Mouse (Mus musculus) testis, postnatal 10 days (tissue): ENCODE results near the gene Nutf2.
A peak's percentile ranks its signal among the peaks of the same experiment; 100 is the strongest.

ENCODE experiments used
- DNase-seq: peaks from one replicate; pipeline ENCODE4 v3.0.0; 2021; ENCODE audit warnings: low spot score

Gene Nutf2

DNA sequence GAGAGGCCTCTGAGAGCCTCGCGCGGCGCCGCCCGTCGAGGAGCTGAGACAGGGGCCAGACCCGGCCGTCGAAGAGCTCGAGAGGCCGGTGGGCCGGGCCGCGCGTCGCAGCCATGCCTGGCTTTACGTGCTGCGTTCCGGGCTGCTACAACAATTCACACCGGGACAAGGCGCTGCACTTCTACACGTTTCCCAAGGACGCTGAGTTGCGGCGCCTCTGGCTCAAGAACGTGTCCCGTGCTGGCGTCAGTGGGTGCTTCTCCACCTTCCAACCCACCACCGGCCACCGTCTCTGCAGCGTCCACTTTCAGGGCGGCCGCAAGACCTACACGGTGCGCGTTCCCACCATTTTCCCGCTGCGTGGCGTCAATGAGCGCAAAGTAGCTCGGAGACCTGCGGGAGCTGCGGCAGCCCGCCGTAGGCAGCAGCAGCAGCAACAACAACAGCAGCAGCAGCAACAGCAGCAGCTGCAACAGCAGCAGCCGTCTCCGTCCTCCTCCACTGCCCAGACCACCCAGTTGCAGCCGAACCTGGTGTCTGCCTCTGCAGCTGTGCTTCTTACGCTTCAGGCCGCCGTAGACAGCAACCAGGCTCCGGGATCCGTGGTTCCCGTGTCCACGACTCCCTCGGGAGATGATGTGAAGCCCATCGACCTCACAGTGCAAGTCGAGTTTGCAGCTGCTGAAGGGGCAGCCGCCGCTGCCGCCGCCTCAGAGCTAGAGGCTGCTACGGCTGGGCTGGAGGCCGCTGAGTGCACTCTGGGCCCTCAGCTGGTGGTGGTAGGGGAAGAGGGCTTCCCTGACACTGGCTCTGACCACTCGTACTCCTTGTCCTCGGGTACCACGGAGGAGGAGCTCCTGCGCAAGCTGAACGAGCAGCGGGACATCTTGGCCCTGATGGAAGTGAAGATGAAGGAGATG is 4.9 kb upstream of the Nutf2 start:
- DNase-seq: peak; percentile 67

DNA sequence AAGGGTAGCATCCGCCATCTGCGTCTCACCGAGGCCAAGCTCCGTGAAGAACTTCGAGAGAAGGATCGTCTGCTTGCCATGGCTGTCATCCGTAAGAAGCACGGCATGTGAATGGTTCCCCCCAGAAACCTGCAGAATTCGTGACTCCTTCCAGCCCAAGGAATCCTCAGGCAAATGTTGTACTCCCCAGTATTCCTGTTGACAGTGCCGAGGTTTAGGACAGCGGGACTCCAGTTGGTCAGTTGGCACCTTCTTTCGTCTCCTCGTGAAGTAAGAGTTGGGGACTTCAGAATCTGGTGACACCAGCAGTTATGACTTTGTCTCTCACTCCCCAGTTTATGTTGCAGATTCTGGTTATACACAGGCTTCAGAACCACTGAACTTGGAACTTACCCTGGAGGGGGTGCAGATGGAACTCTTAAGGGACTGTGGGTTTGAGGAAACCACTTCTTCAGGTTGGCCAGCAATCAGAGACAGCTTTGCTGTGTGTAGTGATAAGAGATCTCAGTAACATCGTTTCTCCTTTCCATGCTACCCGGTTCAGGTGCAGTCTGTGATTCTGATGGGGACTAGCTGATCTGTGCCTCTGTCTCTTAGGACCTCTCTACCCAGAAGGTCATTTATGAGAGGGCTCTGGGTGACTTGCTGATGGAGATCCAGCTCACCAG is 4.1 kb upstream of the Nutf2 start:
- no peak for DNase-seq

- DNase-seq: no peak
Observed at GRCm38 (mm10) chr8:105858495-105858894, 1.9 kb upstream of the Nutf2 start.

GRCm38 (mm10) chr8:105859314-105859713 is 1.1 kb upstream of the Nutf2 start:
- DNase-seq: no peak

- no peak for DNase-seq
Observed at GRCm38 (mm10) chr8:105861951-105862350, 1.6 kb downstream of the Nutf2 start.

- no peak for DNase-seq
Observed at GRCm38 (mm10) chr8:105866364-105867029, 6.1 kb downstream of the Nutf2 start.

- DNase-seq: no peak
Observed at GRCm38 (mm10) chr8:105874301-105874700, 13.9 kb downstream of the Nutf2 start.

- DNase-seq: peak; percentile 89
Observed at GRCm38 (mm10) chr8:105880754-105881520, 20.6 kb downstream of the Nutf2 start, which contains the start of gene Edc4. Edc4 (plus strand) TSS chr8:105880881.

GRCm38 (mm10) chr8:105889756-105890465 is 29.5 kb downstream of the Nutf2 start:
- no peak for DNase-seq

DNA sequence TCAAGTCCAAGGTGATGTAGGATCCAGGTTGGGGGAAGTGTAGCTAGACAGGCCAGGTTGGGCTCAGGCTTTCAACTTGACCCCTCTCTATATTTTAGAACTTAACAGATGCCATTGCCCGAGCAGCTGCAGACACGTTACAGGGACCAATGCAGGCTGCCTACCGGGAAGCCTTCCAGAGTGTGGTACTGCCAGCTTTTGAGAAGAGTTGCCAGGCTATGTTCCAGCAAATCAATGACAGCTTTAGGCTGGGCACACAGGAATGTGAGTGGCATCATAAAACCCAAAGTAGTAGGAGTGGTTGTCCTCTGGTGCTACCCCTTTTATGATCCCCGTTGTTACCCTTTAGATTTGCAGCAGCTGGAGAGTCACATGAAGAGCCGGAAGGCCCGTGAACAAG is 30.5 kb downstream of the Nutf2 start:
- DNase-seq: no peak

- DNase-seq: peak; percentile 56
Observed at GRCm38 (mm10) chr8:105892432-105892831, 32.1 kb downstream of the Nutf2 start.

- DNase-seq: peak; percentile 81
Observed at GRCm38 (mm10) chr8:105893339-105893738, 33.0 kb downstream of the Nutf2 start, which contains the start of gene Nrn1l. Nrn1l (plus strand) TSS chr8:105893567.

DNA sequence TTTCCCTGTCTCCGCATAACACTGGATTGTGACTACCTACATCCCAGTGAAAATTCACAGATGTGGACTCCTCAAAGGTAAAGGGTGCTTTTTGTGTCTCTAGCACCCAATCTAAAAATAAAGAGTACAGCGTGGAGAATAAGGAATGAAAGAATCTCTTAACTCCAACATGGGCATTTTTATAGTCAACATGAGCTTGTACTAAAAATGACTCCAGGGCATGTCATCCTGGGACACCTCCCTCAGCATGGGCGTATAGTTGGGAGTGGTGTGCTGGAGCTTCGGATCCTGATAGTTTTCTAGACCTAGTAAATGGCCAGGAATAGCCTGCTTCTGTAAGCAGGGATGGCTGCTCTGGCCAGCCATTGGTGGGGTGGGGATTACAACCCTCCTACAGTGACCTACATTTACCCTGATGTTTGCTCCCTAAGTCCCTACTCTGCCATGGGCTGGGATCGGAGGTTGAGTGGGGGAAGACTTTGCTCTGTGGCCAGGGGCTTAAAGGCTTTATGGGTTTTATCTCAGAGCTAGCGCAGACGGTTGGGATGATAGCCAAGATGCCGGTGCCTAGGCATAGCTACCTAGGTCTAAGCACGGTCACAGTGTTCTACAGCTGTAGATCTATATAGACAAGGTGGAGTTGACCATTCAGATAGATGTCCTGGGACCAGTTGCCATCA is 37.6 kb downstream of the Nutf2 start:
- DNase-seq: no peak

DNA sequence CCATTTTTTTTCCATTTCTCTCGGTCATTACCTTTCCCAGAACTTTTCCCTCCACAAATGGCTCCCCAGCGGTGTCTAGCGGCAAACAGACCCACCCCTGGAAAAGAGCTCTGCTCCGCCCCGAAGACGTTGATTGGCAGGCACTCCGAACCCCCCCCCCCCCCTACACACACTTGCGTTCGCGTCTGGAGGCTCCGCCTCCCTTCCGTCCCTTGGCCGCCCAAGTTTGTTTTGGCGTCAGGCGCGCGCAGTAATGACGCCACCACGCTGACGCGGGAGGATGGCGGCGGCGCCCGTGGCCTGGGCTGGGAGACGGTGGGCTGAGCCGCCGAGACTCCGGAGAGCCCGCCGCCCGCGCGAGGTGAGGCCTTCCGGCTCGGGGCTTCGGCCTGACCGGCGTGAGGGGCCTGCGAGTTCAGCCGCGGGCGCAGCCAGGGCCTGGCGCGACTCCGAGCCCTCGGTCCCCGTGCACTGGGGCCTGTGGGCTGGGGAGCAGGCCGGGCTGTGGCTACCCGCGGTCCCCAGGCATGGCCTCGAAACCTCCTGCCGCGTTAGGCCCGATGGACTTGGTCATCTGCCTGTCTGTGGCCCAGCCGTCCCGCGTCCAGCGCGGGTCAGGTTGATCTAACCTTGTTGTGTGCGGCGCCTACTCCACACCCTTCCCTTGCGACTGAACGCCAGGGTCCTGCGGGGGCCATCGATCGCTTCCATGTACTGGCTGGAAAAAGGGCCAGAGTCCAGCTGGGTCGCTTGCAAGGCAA is 40.0 kb downstream of the Nutf2 start, which contains the start of gene Pskh1:
Gene Pskh1 (plus strand): TSS at position 262 of the 761 bp plus-strand sequence.
- DNase-seq: peak; percentile 95

GRCm38 (mm10) chr8:105900941-105901616 is 40.7 kb downstream of the Nutf2 start:
- no peak for DNase-seq

DNA sequence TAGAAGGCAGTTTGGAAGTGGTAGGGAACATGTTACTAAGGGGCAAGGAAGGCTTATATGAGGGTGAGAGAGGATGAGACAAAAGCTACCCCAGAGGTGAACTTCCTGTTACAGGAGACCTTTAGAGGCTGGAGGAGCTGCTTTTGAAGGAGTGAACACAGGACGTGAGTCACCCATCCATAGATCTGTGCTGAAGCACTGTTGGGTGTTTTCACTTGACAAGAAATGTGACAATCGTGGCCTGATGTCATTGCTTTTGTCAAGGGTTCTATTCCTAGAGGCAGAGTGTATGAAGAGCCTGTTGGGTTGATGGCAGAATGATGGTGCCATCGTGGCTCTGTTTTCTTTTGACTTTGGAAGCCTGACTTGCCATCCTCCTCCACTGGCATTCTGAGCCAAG is 59.0 kb downstream of the Nutf2 start:
- DNase-seq: no peak

DNA sequence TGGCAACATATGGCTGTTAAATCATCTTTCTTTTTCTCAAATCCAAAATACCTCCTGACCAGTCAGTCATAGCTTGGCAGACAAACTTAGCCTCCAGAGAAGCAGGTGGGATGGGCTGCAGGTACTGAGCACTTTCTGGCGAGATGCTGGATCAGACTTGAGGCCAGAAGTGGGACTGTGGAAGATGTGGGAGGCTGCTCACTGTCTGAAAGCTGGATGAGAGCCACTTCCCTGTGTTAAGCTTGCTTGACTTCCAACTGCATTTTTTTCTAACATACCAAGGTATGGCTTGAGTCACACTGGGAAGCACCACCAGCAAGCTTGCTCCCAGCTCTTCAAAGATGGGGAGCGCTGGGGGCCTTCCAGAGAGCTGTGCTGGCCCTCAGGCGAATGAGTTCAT is 64.7 kb downstream of the Nutf2 start:
- peak; percentile 42 for DNase-seq
